Mouse (Mus musculus): ENCODE measurements around the gene Gm44503. TPM values are rescaled to one million over a fixed set of nuclear protein-coding genes. Genes with fewer than 3 reads are reported as not detected.

The Gm44503 gene
- polyA plus RNA-seq (2015; fragmentation: Nextera tagmentation; extraction: Ambion mirVana) = not detected in 2 replicates

DNA sequence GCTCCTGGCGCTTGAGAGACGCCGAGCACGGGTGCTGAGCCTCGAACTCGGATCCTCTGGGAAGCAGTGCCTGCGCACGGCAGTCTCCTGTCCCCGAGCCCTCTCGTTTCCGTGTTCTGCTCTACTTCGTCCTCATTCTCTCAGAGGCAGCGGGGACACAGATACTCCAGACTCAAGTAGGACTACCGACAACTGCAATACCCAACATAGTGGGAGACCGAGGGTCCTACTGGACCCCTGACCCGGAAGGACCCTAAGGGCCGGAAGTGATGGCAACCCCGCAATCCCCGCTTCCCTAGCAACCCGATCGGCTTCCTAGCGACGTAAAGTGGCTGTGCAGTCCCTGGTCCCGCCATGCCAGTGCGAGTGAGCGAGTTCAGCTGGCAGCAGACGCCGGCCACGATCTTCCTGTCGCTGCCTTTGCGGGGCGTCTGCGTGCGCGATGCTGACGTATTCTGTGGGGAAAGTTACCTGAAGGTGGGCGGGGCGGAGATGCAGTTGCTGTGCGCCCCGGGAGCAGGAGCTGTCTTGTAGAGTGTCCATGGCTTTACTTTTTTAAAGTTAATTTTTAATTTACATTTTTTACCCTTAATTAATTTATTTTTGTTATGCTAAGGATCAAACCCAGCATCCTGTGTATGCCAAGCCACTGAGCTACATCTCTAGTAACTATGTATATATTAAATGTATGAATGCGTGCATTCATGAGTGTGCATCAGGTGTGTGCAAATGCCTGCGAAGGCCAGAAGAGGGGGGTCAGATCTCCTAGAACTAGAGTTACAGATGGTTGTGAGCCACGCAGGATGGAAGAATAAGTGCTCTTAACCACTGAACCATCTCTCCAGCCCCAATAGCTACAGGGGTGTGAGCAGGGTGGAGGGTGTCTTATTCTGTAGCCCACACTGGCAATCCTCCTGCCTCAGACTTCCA lies at the start of gene Gm44503, which contains the start of gene Dyx1c1:
Gene Gm44503, plus strand, starts transcription at position 332 of the 930 bp plus-strand sequence.
Gene Dyx1c1, plus strand, starts transcription at position 265 of the 930 bp plus-strand sequence.

DNA sequence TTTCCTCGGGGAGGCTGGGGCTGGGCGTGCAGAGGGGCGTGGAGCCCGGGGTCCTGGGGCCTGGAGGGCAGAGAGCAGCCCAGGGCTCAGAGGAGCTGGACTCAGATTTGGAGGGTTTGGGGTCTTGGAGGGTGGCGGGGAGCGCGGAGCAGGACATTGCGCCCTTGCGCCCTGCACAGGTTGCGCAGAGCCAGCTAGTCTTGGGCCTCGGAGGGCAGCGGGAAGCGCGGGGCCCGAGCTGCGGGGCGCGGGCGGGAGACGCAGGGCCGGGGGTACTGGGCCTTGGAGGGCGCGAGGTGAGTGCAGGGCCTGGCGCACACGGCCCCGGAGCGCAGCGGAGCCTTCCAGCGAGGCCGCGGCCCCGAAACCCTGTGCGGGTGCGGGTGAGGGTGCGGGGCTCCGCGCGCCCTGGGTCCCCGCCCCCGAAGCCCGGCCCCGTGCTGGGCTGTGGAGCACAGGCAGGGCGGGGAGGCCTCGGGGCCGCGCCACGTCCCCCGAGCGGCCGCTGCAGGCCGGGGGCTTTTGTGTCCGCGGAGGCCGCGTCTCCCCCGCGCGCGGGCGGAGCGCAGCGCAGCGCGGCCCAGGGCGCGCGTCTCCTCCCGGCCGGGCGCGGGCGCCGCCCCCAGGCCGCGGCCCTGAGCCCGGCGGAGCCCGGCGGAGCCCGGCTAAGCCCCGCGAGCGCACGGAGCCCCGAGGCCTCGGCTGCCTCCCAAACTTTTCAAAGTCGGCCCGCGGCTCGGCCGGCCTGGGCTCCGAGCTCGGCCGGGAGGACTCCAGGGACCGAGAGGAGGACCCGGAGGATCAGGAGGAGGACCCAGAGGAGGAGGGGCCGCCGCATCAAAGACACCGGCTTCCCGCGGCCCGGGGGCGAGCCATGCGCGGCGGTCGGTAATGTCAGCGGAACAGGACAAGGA lies 33.4 kb upstream of the Gm44503 start, which contains the start of gene Pygo1:
Gene Pygo1, plus strand, starts transcription at position 625 of the 914 bp plus-strand sequence.

DNA sequence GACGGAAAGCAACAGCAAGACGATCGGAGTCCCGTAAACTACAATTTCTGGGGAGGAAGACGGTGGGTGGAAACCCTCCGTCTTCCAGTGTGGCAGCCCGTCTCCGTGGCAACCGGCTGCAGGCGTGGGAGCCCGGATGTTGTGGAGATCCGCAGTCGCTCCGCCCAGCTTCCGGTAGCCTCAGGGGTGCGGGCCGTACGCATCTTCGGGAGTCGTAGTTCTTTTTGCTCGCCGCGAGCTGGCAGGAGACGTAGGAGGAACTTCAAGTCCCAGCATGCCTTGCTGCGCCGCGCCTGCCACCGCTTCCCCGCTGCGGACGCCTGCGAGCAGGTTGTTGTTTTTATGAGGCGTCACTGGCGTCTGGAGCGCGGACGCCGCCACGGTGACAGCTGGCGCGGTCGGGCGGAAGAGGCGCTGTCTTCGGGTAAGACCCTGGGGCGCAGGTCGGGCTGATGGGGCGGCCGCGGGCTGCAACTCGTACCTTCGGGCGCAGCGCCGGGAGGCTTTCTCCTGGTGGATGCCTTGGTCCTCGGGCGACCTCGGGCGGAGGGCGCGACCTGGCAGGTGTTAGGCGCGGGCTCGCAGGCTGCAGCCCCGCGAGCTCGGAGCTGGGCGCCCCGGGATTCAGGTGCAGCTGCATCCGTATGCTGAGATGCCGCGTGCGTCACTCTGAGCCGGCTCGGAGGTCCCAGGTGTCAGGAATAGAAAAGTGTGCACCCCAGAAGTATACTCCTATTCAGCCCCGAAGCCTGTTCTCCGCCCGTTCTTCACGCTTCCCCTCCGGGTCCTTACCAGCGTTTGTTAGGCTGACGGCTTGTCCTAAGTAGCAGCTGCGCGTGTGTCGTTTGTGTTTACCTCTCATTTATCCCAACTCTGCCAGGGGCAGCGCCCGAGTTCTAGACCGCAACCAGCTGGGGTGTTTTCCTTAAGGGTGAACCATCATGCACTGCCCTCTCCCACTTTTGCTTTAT lies 26.9 kb downstream of the Gm44503 start, which contains the start of the genes Ccpg1os and Ccpg1:
Gene Ccpg1os, minus strand, starts transcription at position 133 of the 971 bp plus-strand sequence.
Gene Ccpg1, plus strand, starts transcription at position 180 of the 971 bp plus-strand sequence.

DNA sequence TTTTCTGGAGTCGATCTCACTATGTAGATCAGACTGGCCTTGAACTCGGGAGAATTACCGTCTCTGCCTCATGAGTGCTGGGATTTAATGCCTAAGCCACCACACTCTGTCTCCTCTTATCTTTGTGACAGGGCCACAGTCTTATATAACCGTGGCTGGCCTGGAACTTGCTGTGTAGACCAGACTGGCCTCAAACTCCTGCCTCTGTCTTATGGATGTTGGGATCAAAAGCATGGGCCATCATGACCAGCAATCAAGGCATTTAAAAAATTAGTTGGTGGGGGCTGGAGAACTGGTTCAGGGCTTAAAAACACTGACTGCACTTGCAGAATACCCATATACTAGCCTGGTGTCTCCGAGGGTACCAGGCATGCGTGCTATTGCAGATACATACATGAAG lies 81.4 kb downstream of the Gm44503 start, which contains the start of gene Pigb:
Gene Pigb, minus strand, starts transcription at position 299 of the 400 bp plus-strand sequence.

DNA sequence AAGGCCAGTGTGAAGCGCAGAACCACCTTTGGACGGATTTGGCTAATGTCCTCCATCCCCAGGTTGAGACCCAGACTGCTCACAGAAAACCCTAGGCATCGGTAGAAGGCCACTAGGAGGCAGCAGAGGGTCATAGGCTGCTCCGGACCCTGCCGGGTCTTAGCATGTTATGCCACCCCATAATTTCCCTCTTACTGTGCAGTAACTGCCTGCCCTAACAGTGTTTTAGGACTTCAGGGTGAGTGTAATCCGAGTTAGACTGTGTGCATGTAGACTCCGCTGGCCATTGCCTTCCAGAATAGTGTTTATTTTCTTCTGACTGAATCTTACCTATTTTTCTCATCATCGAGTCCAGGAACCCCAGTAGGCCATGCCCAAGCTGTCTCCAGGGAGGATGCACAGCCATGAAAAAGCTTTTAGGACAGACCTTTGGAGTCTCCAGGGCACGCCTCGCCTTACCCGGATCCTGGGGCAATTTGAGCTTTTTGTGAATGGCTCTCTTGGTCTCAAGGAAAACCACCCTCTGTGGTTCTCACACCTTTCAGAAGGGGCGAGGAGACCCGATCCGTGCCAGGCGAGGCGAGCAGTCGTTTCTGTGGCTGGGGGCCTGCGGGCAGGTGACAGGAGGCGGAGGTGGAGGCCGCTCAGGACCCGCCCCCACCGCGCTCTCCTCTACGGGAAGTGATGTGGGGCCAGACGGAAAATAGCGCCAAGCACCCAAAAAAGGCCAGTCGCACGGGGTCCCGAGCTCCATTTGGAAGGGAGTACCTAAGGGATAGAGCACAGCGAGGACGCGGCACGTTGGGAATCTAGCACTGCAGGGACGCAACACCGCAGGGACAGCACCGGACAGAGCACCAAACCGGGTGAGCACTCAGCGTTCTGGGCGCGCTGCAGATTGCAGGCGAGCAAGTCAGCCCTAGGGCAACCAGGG lies 85.8 kb downstream of the Gm44503 start, which contains the start of gene Rab27a:
Gene Rab27a, plus strand, starts transcription at position 709 of the 934 bp plus-strand sequence.

Small RNA genes within 50 kb of the gene (microRNA-seq; reads per million reads assigned to microRNA genes)
- not detected for gene Gm27353 (ENCODE audit: borderline replicate concordance, insufficient number of aligned reads)

Other genes starting within 250 kb of the Gm44503 start
- gene Prtg, start 152.0 kb upstream of the Gm44503 start, polyA plus RNA-seq (2015; fragmentation: Nextera tagmentation; extraction: Ambion mirVana) = 0.36 and 0.41 TPM in 2 replicates
- gene Pygo1, start 33.2 kb upstream of the Gm44503 start, polyA plus RNA-seq (2015; fragmentation: Nextera tagmentation; extraction: Ambion mirVana) = 2.2 TPM in 2 replicates
- 1.4 and 2.2 TPM in 2 replicates for gene Dyx1c1, start 67 bp upstream of the Gm44503 start, polyA plus RNA-seq (2015; fragmentation: Nextera tagmentation; extraction: Ambion mirVana)
- gene Ccpg1os, start 26.5 kb downstream of the Gm44503 start, polyA plus RNA-seq (2015; fragmentation: Nextera tagmentation; extraction: Ambion mirVana) = 39.3 and 48.6 TPM in 2 replicates
- 48.7 and 78.5 TPM in 2 replicates for gene Ccpg1, start 26.6 kb downstream of the Gm44503 start, polyA plus RNA-seq (2015; fragmentation: Nextera tagmentation; extraction: Ambion mirVana)
- 9.0 and 10.8 TPM in 2 replicates for gene Pigb, start 81.5 kb downstream of the Gm44503 start, polyA plus RNA-seq (2015; fragmentation: Nextera tagmentation; extraction: Ambion mirVana)
- 13.2 and 22.7 TPM in 2 replicates for gene Rab27a, start 86.0 kb downstream of the Gm44503 start, polyA plus RNA-seq (2015; fragmentation: Nextera tagmentation; extraction: Ambion mirVana)
- gene Khdc3, start 143.0 kb downstream of the Gm44503 start, polyA plus RNA-seq (2015; fragmentation: Nextera tagmentation; extraction: Ambion mirVana) = 0.26 and 0.76 TPM in 2 replicates
- gene Gm20509, start 143.6 kb downstream of the Gm44503 start, polyA plus RNA-seq (2015; fragmentation: Nextera tagmentation; extraction: Ambion mirVana) = 0.19 TPM in 1 of 2 replicates, not detected in the other
- gene Rsl24d1, start 154.6 kb downstream of the Gm44503 start, polyA plus RNA-seq (2015; fragmentation: Nextera tagmentation; extraction: Ambion mirVana) = 61.2 and 67.4 TPM in 2 replicates